In the genomic region with DNA sequence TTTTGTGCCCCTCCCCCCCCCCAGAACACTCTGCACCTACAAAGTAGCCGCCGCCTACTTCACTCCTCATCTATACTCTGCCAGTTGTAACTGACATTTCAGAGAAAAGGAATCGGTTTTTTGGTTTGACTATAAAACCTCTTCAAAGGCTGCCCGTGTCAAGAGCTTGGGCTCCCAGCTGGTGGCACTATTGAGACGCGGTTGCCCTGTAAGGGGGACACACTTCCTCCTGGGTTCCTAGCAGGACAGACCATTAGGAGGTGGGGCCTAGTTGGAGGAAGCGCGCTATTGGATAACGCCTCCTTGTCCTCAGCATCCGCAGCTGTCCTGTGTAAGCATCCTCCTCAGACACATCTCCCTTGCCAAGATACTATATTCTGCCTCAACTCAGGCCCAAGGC, we compare ENCODE assay signal across 8 mouse cellular contexts. TPM values are rescaled to one million over a fixed set of nuclear protein-coding genes. Genes with fewer than 3 reads are reported as not detected.
DNase-seq lines count a peak whose midpoint lies in the region; ATAC-seq and TF ChIP-seq lines count a peak whose summit lies in the region.

No protein-coding gene starts in this region.

- 6% methylated on average over 10 of the region's 10 CpGs for WGBS in spleen, adult 2 months
- WGBS in limb, embryonic 11.5 days, result 3% methylated on average over 10 of the region's 10 CpGs
- under 1% methylated on average over 10 of the region's 10 CpGs for WGBS in midbrain, embryonic 16.5 days

- TF ChIP-seq CTCF in spleen, adult 2 months (IDR thresholded peaks at IDR 0.05; ENCODE audit: extremely low read depth, insufficient read depth, insufficient read length, insufficient replicate concordance), result peak; percentile 46; the same call in 1 of the 2 replicates

- TF ChIP-seq POLR2A in spleen, adult 2 months (IDR thresholded peaks at IDR 0.05; ENCODE audit: low read depth, low read length), result no peak

- no peaks in the 10 kb centered on the region for H3K27me3 ChIP-seq in spleen, adult 2 months (ENCODE audit: control insufficient read depth, insufficient read depth, low read length)
- H3K27me3 ChIP-seq in limb, embryonic 11.5 days (ENCODE audit: control insufficient read depth, insufficient read depth, low read length), result peaks cover 5% of the 10 kb centered on the region; the same call in 1 of the 2 replicates
- no peaks in the 10 kb centered on the region for H3K27me3 ChIP-seq in midbrain, embryonic 16.5 days (ENCODE audit: control insufficient read depth, insufficient read depth, low read depth, low read length)

- peak; percentile 98 for ATAC-seq in granulocyte monocyte progenitor cell, adult 5-6 weeks (replicated peaks; ENCODE audit: poor library complexity, severe bottlenecking)
- ATAC-seq in limb, embryonic 11.5 days (ENCODE audit: insufficient number of reproducible peaks, low FRiP score, low TSS enrichment, low read depth), result peak; percentile 62; the same call in 1 of the 2 replicates
- peak; percentile 71 for ATAC-seq in midbrain, embryonic 16.5 days

- H3K36me3 ChIP-seq in spleen, adult 2 months (ENCODE audit: control insufficient read depth, insufficient read depth, low read length), result no peaks in the 10 kb centered on the region
- no peaks in the 10 kb centered on the region for H3K36me3 ChIP-seq in limb, embryonic 11.5 days (ENCODE audit: control insufficient read depth, insufficient read depth, low read length)
- no peaks in the 10 kb centered on the region for H3K36me3 ChIP-seq in midbrain, embryonic 16.5 days (ENCODE audit: control insufficient read depth, insufficient read depth, low read length)

- DNase-seq in adrenal gland, adult (ENCODE audit: inconsistent age in 2 of 2, low spot score in 1 of 2), result peak; percentile 26 to 62
- no peak for DNase-seq in adrenal gland, adult 18-20 months (ENCODE audit: low spot score in 2 of 2)
- DNase-seq in spleen, adult 2 months (ENCODE audit: low read depth in 1 of 2, low spot score in 2 of 2), result peak in 1 of 2 experiments; percentile 34
- DNase-seq in spleen, postnatal 14 days (ENCODE audit: low spot score in 2 of 2), result no peak
- peak; percentile 57 for DNase-seq in limb, embryonic 11.5 days (ENCODE audit: low spot score)
- DNase-seq in thymus, postnatal 4 days, result peak; percentile 74

- no peaks in the 10 kb centered on the region for H3K4me1 ChIP-seq in spleen, adult 2 months (ENCODE audit: control insufficient read depth, insufficient read depth, insufficient read length)
- no peaks in the 10 kb centered on the region for H3K4me1 ChIP-seq in limb, embryonic 11.5 days (ENCODE audit: control insufficient read depth, insufficient read depth, low read length)
- peaks cover 13% of the 10 kb centered on the region for H3K4me1 ChIP-seq in midbrain, embryonic 16.5 days (ENCODE audit: control insufficient read depth, insufficient read depth, low read length)

- H3K9ac ChIP-seq in limb, embryonic 11.5 days (ENCODE audit: low read length), result no peak overlapping the region
- H3K9ac ChIP-seq in midbrain, embryonic 16.5 days (ENCODE audit: low read depth, low read length), result no peak overlapping the region

- H3K9me3 ChIP-seq in limb, embryonic 11.5 days (ENCODE audit: control insufficient read depth, low read length), result no peaks in the 10 kb centered on the region
- no peaks in the 10 kb centered on the region for H3K9me3 ChIP-seq in midbrain, embryonic 16.5 days (replicated peaks; ENCODE audit: control insufficient read depth, low read length, poor library complexity, severe bottlenecking)

- no peak overlapping the region for H3K27ac ChIP-seq in spleen, adult 2 months (ENCODE audit: insufficient read depth, low read length)
- H3K27ac ChIP-seq in limb, embryonic 11.5 days (replicated peaks; ENCODE audit: low read depth, low read length), result no peak overlapping the region
- no peak overlapping the region for H3K27ac ChIP-seq in midbrain, embryonic 16.5 days (ENCODE audit: low read length)

- H3K4me3 ChIP-seq in spleen, adult 2 months (ENCODE audit: extremely low read depth, insufficient read depth, insufficient read length), result no peak overlapping the region
- H3K4me3 ChIP-seq in limb, embryonic 11.5 days (ENCODE audit: low read depth, low read length), result no peak overlapping the region
- no peak overlapping the region for H3K4me3 ChIP-seq in midbrain, embryonic 16.5 days (ENCODE audit: low read depth, low read length)

- no peak overlapping the region for H3K4me2 ChIP-seq in limb, embryonic 11.5 days (ENCODE audit: low read depth, severe bottlenecking)
- H3K4me2 ChIP-seq in midbrain, embryonic 16.5 days (ENCODE audit: low read length), result no peak overlapping the region; the same call in 1 of the 2 replicates

RNA-seq across cellular contexts. Expression of gene Ift27, which starts 10.9 kb away (rescaled TPM):
- 10 to 100 TPM; 13.2 to 14.8 TPM for total RNA-seq in adrenal gland, adult 18-20 months (2021)
- polyA plus RNA-seq in spleen, adult 2 months (2012; rRNA removed), result 27.5 and 46.2 TPM in 2 replicates
- total RNA-seq in granulocyte monocyte progenitor cell, adult 5-6 weeks (2014; fragmentation: Nextera tagmentation), result 53.3 and 75.4 TPM in 2 replicates
- 10.8 and 16.3 TPM in 2 replicates for total RNA-seq in granulocyte monocyte progenitor cell, adult 5-6 weeks (2017)
- polyA plus RNA-seq in limb, embryonic 11.5 days (2014; fragmentation: Nextera tagmentation; extraction: Ambion mirVana), result 111 and 119 TPM in 2 replicates
- polyA plus RNA-seq in midbrain, embryonic 16.5 days (2015; fragmentation: Nextera tagmentation; extraction: Ambion mirVana), result 90.0 and 104 TPM in 2 replicates

RNA-seq across cellular contexts. Expression of gene Pvalb, which starts 21.3 kb away (rescaled TPM):
- total RNA-seq in adrenal gland, adult 18-20 months (2021), result 1 to 10 TPM in 1 of 2 experiments, not detected in 1; 1.7 TPM
- not detected in 2 replicates for polyA plus RNA-seq in spleen, adult 2 months (2012; rRNA removed)
- not detected in 2 replicates for total RNA-seq in granulocyte monocyte progenitor cell, adult 5-6 weeks (2014; fragmentation: Nextera tagmentation)
- total RNA-seq in granulocyte monocyte progenitor cell, adult 5-6 weeks (2017), result not detected in 2 replicates
- polyA plus RNA-seq in limb, embryonic 11.5 days (2014; fragmentation: Nextera tagmentation; extraction: Ambion mirVana), result 4.6 and 5.1 TPM in 2 replicates
- 1.3 and 1.8 TPM in 2 replicates for polyA plus RNA-seq in midbrain, embryonic 16.5 days (2015; fragmentation: Nextera tagmentation; extraction: Ambion mirVana)

RNA-seq across cellular contexts. Expression of gene Ncf4, which starts 59.7 kb away (rescaled TPM):
- 1 to 10 TPM; 3.3 to 3.6 TPM for total RNA-seq in adrenal gland, adult 18-20 months (2021)
- 122 and 137 TPM in 2 replicates for polyA plus RNA-seq in spleen, adult 2 months (2012; rRNA removed)
- total RNA-seq in granulocyte monocyte progenitor cell, adult 5-6 weeks (2014; fragmentation: Nextera tagmentation), result 122 and 173 TPM in 2 replicates
- 73.5 and 77.6 TPM in 2 replicates for total RNA-seq in granulocyte monocyte progenitor cell, adult 5-6 weeks (2017)
- 4.8 and 6.3 TPM in 2 replicates for polyA plus RNA-seq in limb, embryonic 11.5 days (2014; fragmentation: Nextera tagmentation; extraction: Ambion mirVana)
- 0.54 and 1.6 TPM in 2 replicates for polyA plus RNA-seq in midbrain, embryonic 16.5 days (2015; fragmentation: Nextera tagmentation; extraction: Ambion mirVana)

Comparison
In these comparisons a context has a peak if more than half of its experiments do, and no peak if none do; other contexts are left out.
1. DNase-seq: peak in adrenal gland, adult (2 of 2), limb, embryonic 11.5 days (single experiment) and thymus, postnatal 4 days (single experiment); none in adrenal gland, adult 18-20 months (0 of 2) and spleen, postnatal 14 days (0 of 2).
2. RNA of gene Ncf4, which starts 59.7 kb away (polyA plus RNA-seq): 122 to 137 TPM in spleen, adult 2 months; 4.8 to 6.3 TPM in limb, embryonic 11.5 days and 0.54 to 1.6 TPM in midbrain, embryonic 16.5 days; every median in the first group is over 10 times any median in the second.
3. Peak in every context shown above with its lines, with median percentiles within 50 percentile points of each other: ATAC-seq.